Mouse (Mus musculus) neural tube, embryonic 15.5 days (tissue): ENCODE measurements around the gene Fev. TPM values are rescaled to one million over a fixed set of nuclear protein-coding genes. Genes with fewer than 3 reads are reported as not detected.

Source experiments
- ATAC-seq: fragments of 200-750 bp; cut with Nextera tagmentation; 2 replicates; pipeline ENCODE4 v1.8.0; 2017; ENCODE audit warnings: mild to moderate bottlenecking, moderate TSS enrichment, moderate library complexity; ENCODE audit not compliant: low FRiP score
- H3K27ac ChIP-seq: fragments of 300-500 bp; sonication (generic); replicated peaks from 2 replicates; pipeline ENCODE4 v1.5.1; 2015; ENCODE audit warnings: mild to moderate bottlenecking, inconsistent platforms
- H3K27me3 ChIP-seq: fragments of 300-500 bp; sonication (generic); replicated peaks from 2 replicates; pipeline ENCODE4 v1.6.1; 2015; ENCODE audit warnings: inconsistent platforms
- H3K36me3 ChIP-seq: fragments of 300-500 bp; sonication (generic); 2 replicates; pipeline ENCODE4 v1.6.1; 2015; ENCODE audit warnings: inconsistent platforms
- H3K4me1 ChIP-seq: fragments of 300-500 bp; sonication (generic); 2 replicates; pipeline ENCODE4 v1.6.1; 2015; ENCODE audit warnings: inconsistent platforms
- H3K4me2 ChIP-seq: fragments of 300-500 bp; sonication (generic); 2 replicates; pipeline ENCODE4 v1.6.1; 2015; ENCODE audit warnings: inconsistent platforms, mild to moderate bottlenecking, moderate library complexity
- H3K4me3 ChIP-seq: fragments of 300-500 bp; sonication (generic); replicated peaks from 2 replicates; pipeline ENCODE4 v1.5.1; 2015; ENCODE audit warnings: mild to moderate bottlenecking, inconsistent platforms
- H3K9ac ChIP-seq: fragments of 300-500 bp; sonication (generic); replicated peaks from 2 replicates; pipeline ENCODE4 v1.6.1; 2015; ENCODE audit warnings: mild to moderate bottlenecking, inconsistent platforms
- H3K9me3 ChIP-seq: fragments of 300-500 bp; sonication (generic); replicated peaks from 2 replicates; pipeline ENCODE4 v1.6.1; 2016; ENCODE audit warnings: inconsistent platforms
- WGBS: fragments of 180-500 bp; shearing (Covaris S2); methylation state at CpG from one replicate; pipeline ENCODE4 v1.1.7; 2015; ENCODE audit warnings: mixed read lengths; 5-methylcytosine and 5-hydroxymethylcytosine counted together
- polyA plus RNA-seq: library from polyadenylated mRNA; unstranded; fragments of >200 nt; fragmentation: Nextera tagmentation; extraction: Ambion mirVana; gene quantifications from 2 replicates; pipeline ENCODE4 v1.2.1, GENCODE M21; 2015

Gene Fev
- polyA plus RNA-seq, 1 experiment from 2014 or later: 0.73 TPM

DNA sequence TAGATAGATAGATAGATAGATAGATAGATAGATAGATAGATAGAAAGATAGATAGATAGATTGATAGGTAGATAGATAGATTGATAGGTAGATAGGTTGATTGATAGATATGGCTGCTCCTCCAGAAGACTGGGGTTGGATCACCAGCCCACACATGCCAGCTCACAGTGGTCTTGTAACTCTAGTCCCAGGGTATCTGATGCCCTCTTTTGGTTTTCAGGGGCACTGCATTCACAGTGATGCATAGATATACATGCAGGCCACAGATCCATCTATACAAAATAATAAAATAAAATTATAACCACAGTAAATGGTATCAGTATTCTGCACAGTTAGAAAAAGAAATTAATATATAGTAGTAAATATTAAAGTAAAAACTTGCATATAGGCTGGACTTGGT lies 23.4 kb downstream of the Fev start:
- H3K9me3 ChIP-seq: no peaks in the 10 kb centered on the region

DNA sequence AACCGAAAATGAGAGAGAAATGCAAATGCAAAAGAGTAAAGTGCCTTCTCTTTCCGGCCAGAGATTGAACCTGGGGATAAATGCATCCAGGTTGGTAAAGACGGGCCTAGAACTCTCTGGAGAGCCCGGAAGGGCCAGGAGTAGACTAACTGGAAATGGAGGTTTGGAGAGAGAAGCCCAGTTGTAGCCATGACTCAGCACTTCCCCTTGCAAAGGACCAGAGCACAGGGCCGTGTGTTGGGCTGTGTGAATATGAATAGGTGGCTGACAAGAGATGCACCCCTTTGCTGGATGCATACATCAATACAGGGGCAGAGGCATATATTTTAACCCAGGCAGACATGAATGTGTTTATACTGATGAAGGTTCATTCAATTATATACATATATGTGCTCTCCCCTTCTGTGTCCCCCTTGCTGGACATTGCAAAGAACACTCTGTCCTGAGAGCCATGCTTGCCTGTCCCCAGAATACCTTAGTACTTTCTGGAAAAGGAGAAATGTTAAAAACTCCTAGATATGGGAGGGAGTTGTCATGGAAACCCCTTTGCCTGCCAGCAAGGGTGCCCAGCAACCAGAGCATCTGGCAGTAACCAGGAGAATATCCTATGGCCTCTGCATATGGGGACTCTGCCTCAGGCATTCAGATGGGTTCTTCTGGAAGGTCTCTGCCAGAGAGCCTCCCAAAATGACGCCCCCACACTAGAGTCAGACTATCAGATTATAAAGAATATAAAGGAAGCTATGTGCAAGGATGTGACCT lies 25.8 kb downstream of the Fev start:
- Histone ChIP-seq H3K9me3 (no peaks in the 10 kb centered on the region), H3K4me3 (peak overlapping the region; percentile 73), H3K4me2 (peak overlapping the region; percentile 83), H3K9ac (peak overlapping the region; percentile 44; the same call in 1 of the 2 replicates), H3K27ac (peak overlapping the region; percentile 85), H3K4me1 (peaks cover 39% of the 10 kb centered on the region), H3K36me3 (no peaks in the 10 kb centered on the region), H3K27me3 (no peaks in the 10 kb centered on the region)
- 38% methylated on average over 6 of the region's 6 CpGs for WGBS
- no peak for ATAC-seq

More for the DNA sequence above, 23.4 kb downstream of the Fev start:
- no peak for ATAC-seq
- no peak overlapping the region for H3K27ac ChIP-seq
- H3K27me3 ChIP-seq: no peaks in the 10 kb centered on the region
- no peak overlapping the region for H3K4me2 ChIP-seq
- no peak overlapping the region for H3K9ac ChIP-seq
- H3K4me3 ChIP-seq: no peak overlapping the region
- H3K36me3 ChIP-seq: no peaks in the 10 kb centered on the region
- peaks cover 31% of the 10 kb centered on the region for H3K4me1 ChIP-seq

- peak overlapping the region; percentile 85 for H3K27ac ChIP-seq
- peak overlapping the region; percentile 73 for H3K4me3 ChIP-seq
- no peaks in the 10 kb centered on the region for H3K27me3 ChIP-seq
- H3K9ac ChIP-seq: peak overlapping the region; percentile 44
- no peaks in the 10 kb centered on the region for H3K36me3 ChIP-seq
- WGBS: 3% methylated on average over 16 of the region's 16 CpGs
- H3K4me2 ChIP-seq: peak overlapping the region; percentile 83
- H3K4me1 ChIP-seq: peaks cover 45% of the 10 kb centered on the region
- H3K9me3 ChIP-seq: no peaks in the 10 kb centered on the region
- peak; percentile 2; the same call in 1 of the 2 replicates for ATAC-seq
Observed at GRCm38 (mm10) chr1:74858805-74859204, 26.4 kb downstream of the Fev start.

DNA sequence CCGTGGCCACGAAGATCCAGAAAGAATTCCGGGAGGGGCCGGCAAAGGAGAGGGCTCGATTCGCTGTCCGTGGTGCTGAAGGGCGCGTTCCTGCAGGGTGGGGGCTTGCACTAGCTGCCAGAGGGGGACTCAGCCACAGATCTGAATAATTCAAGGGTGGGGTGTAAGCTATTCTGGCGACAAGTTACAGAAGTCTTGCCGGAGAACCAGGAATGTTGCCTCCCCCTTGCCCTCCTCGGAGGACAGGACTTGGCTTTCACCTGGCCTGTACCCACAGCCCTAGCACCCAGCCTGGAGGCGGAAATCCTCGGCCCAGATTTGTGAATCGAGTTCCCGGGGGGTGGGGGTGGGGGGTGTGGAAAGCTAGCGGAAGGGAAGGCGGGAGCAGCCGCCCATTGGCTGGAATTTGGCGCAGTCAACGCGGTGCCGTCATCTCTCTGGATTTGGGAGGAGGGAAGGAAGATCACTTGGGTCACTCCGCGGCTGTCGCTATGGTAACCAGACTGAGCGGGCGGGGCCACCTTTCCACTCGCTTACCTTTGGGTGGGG lies 27.0 kb downstream of the Fev start:
- peaks cover 48% of the 10 kb centered on the region for H3K4me1 ChIP-seq
- peak; percentile 77 for ATAC-seq

DNA sequence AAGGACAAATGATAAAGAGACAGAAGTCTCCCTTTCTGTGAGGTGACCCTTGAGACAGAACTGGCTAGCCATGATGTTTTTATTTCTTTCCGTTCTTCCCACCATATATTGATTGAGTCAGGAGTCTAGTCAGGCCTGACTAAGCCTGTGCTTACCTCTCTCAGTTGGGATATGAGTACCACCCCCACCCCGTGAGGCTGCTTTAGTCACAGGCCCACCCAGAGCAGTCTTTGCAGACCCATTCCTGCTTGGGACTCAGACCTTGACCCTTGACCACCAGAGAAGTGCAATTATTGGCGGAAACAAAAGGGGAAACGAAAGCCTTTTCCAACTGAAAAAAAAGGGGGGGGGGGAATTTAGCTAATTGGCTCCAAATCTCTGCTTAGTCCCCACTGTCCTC lies 27.5 kb downstream of the Fev start:
- Histone ChIP-seq H3K27me3 (peaks cover under 1% of the 10 kb centered on the region; the same call in 1 of the 2 replicates), H3K9ac (peak overlapping the region; percentile 88), H3K36me3 (no peaks in the 10 kb centered on the region), H3K4me3 (peak overlapping the region; percentile 73), H3K4me2 (peak overlapping the region; percentile 83), H3K27ac (peak overlapping the region; percentile 85), H3K4me1 (peaks cover 48% of the 10 kb centered on the region), H3K9me3 (no peaks in the 10 kb centered on the region)
- no peak for ATAC-seq
- 6% methylated on average over 4 of the region's 4 CpGs for WGBS

More for the DNA sequence above, 27.0 kb downstream of the Fev start:
- H3K27me3 ChIP-seq: no peaks in the 10 kb centered on the region
- H3K9me3 ChIP-seq: no peaks in the 10 kb centered on the region
- under 1% methylated on average over 29 of the region's 29 CpGs for WGBS
- peak overlapping the region; percentile 83 for H3K4me2 ChIP-seq
- H3K36me3 ChIP-seq: no peaks in the 10 kb centered on the region
- H3K4me3 ChIP-seq: peak overlapping the region; percentile 73
- peak overlapping the region; percentile 88 for H3K9ac ChIP-seq
- H3K27ac ChIP-seq: peak overlapping the region; percentile 85

DNA sequence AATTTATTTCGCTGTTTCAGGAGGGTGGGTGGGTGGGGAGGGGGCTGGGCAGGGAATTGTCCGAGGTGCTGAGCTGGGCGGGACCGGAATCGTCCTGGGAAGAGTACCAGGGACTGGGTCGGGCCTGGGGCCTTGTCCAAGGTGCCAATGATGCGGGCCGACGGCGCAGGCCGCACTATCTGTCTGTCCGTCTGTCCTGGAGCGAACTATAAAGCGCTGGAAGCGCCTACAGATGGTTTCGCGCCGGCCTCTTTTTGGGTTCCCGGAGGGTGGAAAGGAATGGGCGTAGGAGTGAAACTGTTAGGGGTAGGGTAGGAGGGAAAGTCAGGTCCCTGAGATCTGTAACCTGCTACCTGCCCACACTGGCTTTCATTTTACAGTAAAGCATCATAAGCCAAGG lies 28.0 kb downstream of the Fev start:
- H3K9me3 ChIP-seq: no peaks in the 10 kb centered on the region
- peak overlapping the region; percentile 83 for H3K4me2 ChIP-seq
- H3K9ac ChIP-seq: peak overlapping the region; percentile 88
- H3K4me3 ChIP-seq: peak overlapping the region; percentile 73
- H3K27me3 ChIP-seq: peaks cover 4% of the 10 kb centered on the region; the same call in 1 of the 2 replicates
- peak overlapping the region; percentile 20; the same call in 1 of the 2 replicates for H3K27ac ChIP-seq
- H3K36me3 ChIP-seq: no peaks in the 10 kb centered on the region
- ATAC-seq: no peak
- 6% methylated on average over 20 of the region's 20 CpGs for WGBS
- peaks cover 48% of the 10 kb centered on the region for H3K4me1 ChIP-seq

GRCm38 (mm10) chr1:74856791-74857190 lies 28.4 kb downstream of the Fev start:
- H3K27me3 ChIP-seq: peaks cover 4% of the 10 kb centered on the region; the same call in 1 of the 2 replicates
- no peaks in the 10 kb centered on the region for H3K9me3 ChIP-seq
- WGBS: 1% methylated on average over 7 of the region's 7 CpGs
- H3K27ac ChIP-seq: peak overlapping the region; percentile 86
- H3K4me3 ChIP-seq: peak overlapping the region; percentile 73
- no peak for ATAC-seq
- peak overlapping the region; percentile 83 for H3K4me2 ChIP-seq
- peak overlapping the region; percentile 88 for H3K9ac ChIP-seq
- H3K36me3 ChIP-seq: no peaks in the 10 kb centered on the region
- H3K4me1 ChIP-seq: peaks cover 50% of the 10 kb centered on the region

GRCm38 (mm10) chr1:74856439-74856720 lies 28.8 kb downstream of the Fev start:
- no peaks in the 10 kb centered on the region for H3K9me3 ChIP-seq
- peak overlapping the region; percentile 88 for H3K9ac ChIP-seq
- peaks cover 4% of the 10 kb centered on the region; the same call in 1 of the 2 replicates for H3K27me3 ChIP-seq
- no peak for ATAC-seq
- H3K4me3 ChIP-seq: peak overlapping the region; percentile 73
- peak overlapping the region; percentile 86 for H3K27ac ChIP-seq
- WGBS: 0% methylated on average over 10 of the region's 11 CpGs
- H3K4me1 ChIP-seq: peaks cover 54% of the 10 kb centered on the region
- H3K36me3 ChIP-seq: no peaks in the 10 kb centered on the region
- H3K4me2 ChIP-seq: peak overlapping the region; percentile 83

DNA sequence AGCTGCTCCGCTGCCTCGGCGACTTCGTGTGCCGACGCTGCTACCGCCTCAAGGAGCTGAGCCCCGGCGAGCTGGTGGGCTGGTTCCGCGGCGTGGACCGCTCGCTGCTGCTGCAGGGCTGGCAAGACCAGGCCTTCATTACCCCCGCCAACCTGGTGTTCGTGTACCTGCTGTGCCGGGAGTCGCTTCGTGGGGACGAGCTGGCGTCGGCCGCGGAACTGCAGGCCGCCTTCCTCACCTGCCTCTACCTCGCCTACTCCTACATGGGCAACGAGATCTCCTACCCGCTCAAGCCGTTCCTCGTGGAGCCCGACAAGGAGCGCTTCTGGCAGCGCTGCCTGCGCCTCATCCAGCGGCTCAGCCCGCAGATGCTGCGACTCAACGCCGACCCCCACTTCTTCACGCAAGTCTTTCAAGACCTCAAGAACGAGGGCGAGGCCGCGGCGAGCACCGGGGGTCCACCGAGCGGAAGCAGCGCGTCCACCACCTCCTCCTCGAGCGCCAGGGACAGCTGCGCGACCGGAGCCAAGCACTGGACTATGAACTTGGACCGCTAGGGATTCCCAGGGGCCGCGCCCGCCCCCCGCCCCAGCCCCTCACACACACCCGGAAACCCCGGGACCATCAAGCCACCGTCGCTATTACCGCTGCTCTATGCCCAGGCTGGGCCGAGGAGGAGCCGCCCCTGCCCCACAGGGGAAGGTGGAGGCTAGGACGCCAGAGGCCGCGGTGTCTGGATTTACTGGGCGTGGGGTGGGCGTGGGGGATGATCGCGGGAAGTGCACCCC lies 29.4 kb downstream of the Fev start:
- Histone ChIP-seq H3K9me3 (no peaks in the 10 kb centered on the region), H3K27me3 (peaks cover 4% of the 10 kb centered on the region; the same call in 1 of the 2 replicates), H3K4me1 (peaks cover 59% of the 10 kb centered on the region), H3K4me2 (peak overlapping the region; percentile 83), H3K36me3 (no peaks in the 10 kb centered on the region), H3K9ac (peak overlapping the region; percentile 88), H3K4me3 (peak overlapping the region; percentile 73), H3K27ac (peak overlapping the region; percentile 86)
- WGBS: under 1% methylated on average over 74 of the region's 74 CpGs
- no peak for ATAC-seq

- Histone ChIP-seq H3K36me3 (no peaks in the 10 kb centered on the region), H3K4me2 (peak overlapping the region; percentile 83), H3K9me3 (no peaks in the 10 kb centered on the region), H3K4me1 (peaks cover 59% of the 10 kb centered on the region), H3K27ac (peak overlapping the region; percentile 86), H3K4me3 (peak overlapping the region; percentile 73), H3K9ac (peak overlapping the region; percentile 88), H3K27me3 (peaks cover 4% of the 10 kb centered on the region; the same call in 1 of the 2 replicates)
- 0% methylated on average over 43 of the region's 48 CpGs for WGBS
- ATAC-seq: peak; percentile 4; the same call in 1 of the 2 replicates
Observed at GRCm38 (mm10) chr1:74855156-74855555, 30.1 kb downstream of the Fev start.

GRCm38 (mm10) chr1:74854306-74855056 lies 30.7 kb downstream of the Fev start, which contains the start of gene Cdk5r2:
Gene Cdk5r2, plus strand, starts transcription at chr1:74854934.
- Histone ChIP-seq H3K9ac (peak within 1 kb of the TSS; percentile 88), H3K9me3 (no peaks in the 10 kb centered on the region), H3K27me3 (peaks cover 6% of the 10 kb centered on the region; the same call in 1 of the 2 replicates), H3K27ac (peak within 1 kb of the TSS; percentile 86), H3K4me1 (peaks cover 53% of the 10 kb centered on the region), H3K4me3 (peak within 1 kb of the TSS; percentile 73), H3K4me2 (peak within 1 kb of the TSS; percentile 83), H3K36me3 (no peaks in the 10 kb centered on the region)
- 4% methylated on average over 29 of the region's 39 CpGs for WGBS
- ATAC-seq: peak; percentile 89
